Mouse (Mus musculus): ENCODE measurements around the gene Ccdc191. TPM values are rescaled to one million over a fixed set of nuclear protein-coding genes. Genes with fewer than 3 reads are reported as not detected.

Gene Ccdc191
- total and polyA plus RNA-seq, 2 experiments from 2014 or later, result 0.04 to 5.8 TPM

DNA sequence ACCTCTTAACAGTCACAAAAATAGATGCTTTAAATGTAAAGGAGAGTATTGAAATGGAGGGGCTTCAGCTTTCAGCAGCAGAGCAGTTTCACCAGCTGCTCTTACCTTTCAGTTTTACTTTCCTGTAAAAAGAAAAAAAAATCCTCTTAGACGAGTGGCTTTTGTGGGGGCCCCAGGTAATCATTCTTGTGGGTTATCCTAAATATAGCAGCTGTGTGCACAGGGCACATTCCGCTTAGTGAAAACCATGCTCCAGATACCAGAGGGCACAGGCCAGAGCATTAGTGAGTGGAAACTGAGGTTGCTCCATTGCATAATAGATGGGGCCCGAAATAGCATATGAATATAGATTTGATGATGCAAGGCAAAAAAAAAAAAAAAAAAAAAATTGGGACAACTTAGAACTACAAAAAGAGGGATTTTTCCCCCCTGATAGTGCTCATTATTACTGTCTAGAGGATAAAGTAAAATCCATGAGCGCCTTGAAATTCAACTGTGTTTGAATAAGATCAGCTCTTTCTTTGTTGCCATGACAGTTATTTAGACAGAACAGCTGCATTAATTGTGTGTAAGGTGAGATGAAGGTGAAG is 1.2 kb downstream of the Ccdc191 start:
- Histone ChIP-seq H3K9ac (replicated peaks; ENCODE audit: low read depth, low read length) (no peak overlapping the region), H3K9me3 (replicated peaks; ENCODE audit: control insufficient read depth, low read length) (no peaks in the 10 kb centered on the region), H3K4me3 (ENCODE audit: low read depth, low read length) (no peak overlapping the region), H3K36me3 (replicated peaks; ENCODE audit: control insufficient read depth, insufficient read depth, low read length) (no peaks in the 10 kb centered on the region), H3K27ac (ENCODE audit: low read depth) (no peak overlapping the region; the same call in 1 of the 2 replicates), H3K27me3 (ENCODE audit: control insufficient read depth, insufficient read depth, low read length) (no peaks in the 10 kb centered on the region), H3K4me2 (ENCODE audit: low read depth, low read length) (peak overlapping the region; percentile 63; the same call in 1 of the 2 replicates), H3K4me1 (ENCODE audit: control insufficient read depth, insufficient read depth) (peaks cover 12% of the 10 kb centered on the region)
- ATAC-seq (ENCODE audit: insufficient read depth, low read depth) (no peak), DNase-seq (ENCODE audit: low spot score) (no peak)
- TF ChIP-seq CTCF (IDR thresholded peaks at IDR 0.05; ENCODE audit: low read depth) (no peak), EP300 (IDR thresholded peaks at IDR 0.05; ENCODE audit: low read depth) (no peak)
- WGBS, result 54% methylated on average over 4 of the region's 4 CpGs

DNA sequence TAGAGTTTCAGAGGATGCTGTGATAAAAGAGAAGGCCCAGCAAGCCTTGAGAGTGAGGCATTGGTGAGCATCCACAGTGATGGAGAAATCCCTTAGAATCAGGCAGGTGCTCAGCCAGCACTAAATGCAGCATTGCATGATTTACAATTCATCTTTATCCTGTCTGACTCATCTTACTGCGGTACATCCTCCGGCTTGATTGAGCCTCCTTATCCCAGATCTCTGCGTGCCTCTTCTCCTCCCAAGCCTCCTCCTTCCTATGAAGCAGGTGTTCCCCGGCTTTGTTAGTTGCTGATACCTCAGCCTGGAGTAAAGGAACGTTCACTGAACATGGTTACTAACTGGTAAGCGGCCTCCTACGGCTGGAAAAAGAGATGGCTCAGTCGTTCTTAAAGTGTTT is 4.9 kb downstream of the Ccdc191 start:
- no peak overlapping the region for H3K4me2 ChIP-seq (ENCODE audit: low read depth, low read length)
- WGBS, result 74% methylated on average over 8 of the region's 8 CpGs
- no peak overlapping the region for H3K4me3 ChIP-seq (ENCODE audit: low read depth, low read length)
- TF ChIP-seq EP300 (IDR thresholded peaks at IDR 0.05; ENCODE audit: low read depth), result no peak
- no peak for TF ChIP-seq CTCF (IDR thresholded peaks at IDR 0.05; ENCODE audit: low read depth)
- no peaks in the 10 kb centered on the region for H3K27me3 ChIP-seq (ENCODE audit: control insufficient read depth, insufficient read depth, low read length)
- H3K27ac ChIP-seq (ENCODE audit: low read depth), result no peak overlapping the region
- H3K36me3 ChIP-seq (replicated peaks; ENCODE audit: control insufficient read depth, insufficient read depth, low read length), result no peaks in the 10 kb centered on the region
- H3K9ac ChIP-seq (replicated peaks; ENCODE audit: low read depth, low read length), result no peak overlapping the region
- DNase-seq (ENCODE audit: low spot score), result no peak
- no peaks in the 10 kb centered on the region for H3K9me3 ChIP-seq (replicated peaks; ENCODE audit: control insufficient read depth, low read length)
- peaks cover 8% of the 10 kb centered on the region; the same call in 1 of the 2 replicates for H3K4me1 ChIP-seq (ENCODE audit: control insufficient read depth, insufficient read depth)
- ATAC-seq (ENCODE audit: insufficient read depth, low read depth), result no peak

DNA sequence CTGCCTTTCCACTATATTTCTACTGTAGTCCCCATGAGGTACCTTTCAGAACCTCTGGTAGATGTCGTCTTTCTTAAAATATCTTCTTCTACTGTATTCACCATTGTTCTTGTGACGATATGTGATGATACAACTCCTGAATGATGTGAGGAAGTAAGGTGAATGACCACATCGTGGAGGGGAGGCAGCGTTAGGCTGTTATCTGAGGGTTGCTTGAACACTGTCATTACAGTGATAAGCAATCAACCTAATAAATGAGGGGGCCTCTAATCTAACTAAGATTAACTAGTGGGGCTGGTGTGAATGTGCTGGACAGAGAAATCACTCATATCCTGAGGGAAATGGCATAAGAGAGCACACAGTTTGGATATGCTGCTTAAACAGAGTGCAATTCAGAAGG is 10.5 kb downstream of the Ccdc191 start:
- Histone ChIP-seq H3K9ac (replicated peaks; ENCODE audit: low read depth, low read length) (no peak overlapping the region), H3K4me3 (ENCODE audit: low read depth, low read length) (no peak overlapping the region), H3K9me3 (replicated peaks; ENCODE audit: control insufficient read depth, low read length) (no peaks in the 10 kb centered on the region), H3K4me2 (ENCODE audit: low read depth, low read length) (no peak overlapping the region), H3K27ac (ENCODE audit: low read depth) (no peak overlapping the region), H3K27me3 (ENCODE audit: control insufficient read depth, insufficient read depth, low read length) (no peaks in the 10 kb centered on the region), H3K4me1 (ENCODE audit: control insufficient read depth, insufficient read depth) (no peaks in the 10 kb centered on the region), H3K36me3 (replicated peaks; ENCODE audit: control insufficient read depth, insufficient read depth, low read length) (no peaks in the 10 kb centered on the region)
- ATAC-seq (ENCODE audit: insufficient read depth, low read depth), result no peak
- no peak for DNase-seq (ENCODE audit: low spot score)
- TF ChIP-seq EP300 (IDR thresholded peaks at IDR 0.05; ENCODE audit: low read depth), result no peak
- TF ChIP-seq CTCF (IDR thresholded peaks at IDR 0.05; ENCODE audit: low read depth), result no peak
- WGBS, result 48% methylated on average over 4 of the region's 4 CpGs

DNA sequence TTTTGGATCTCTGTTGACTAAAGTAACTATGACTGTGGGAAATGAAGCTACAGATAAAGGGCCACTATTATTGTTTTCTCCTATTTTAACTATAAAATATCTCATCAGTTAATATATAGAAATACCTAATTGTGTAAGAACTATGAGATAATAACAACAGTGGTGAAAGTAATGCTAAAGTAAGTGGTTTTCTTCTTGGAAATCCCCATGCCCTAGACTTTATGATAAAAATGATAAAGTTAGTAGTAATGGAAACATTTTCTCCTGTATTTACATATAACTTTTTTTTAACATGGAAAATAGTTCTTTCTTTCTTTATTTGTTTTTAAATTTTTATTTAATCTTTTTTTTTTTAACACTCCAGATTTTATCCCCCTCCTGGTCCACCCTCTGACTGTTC is 11.0 kb downstream of the Ccdc191 start:
- ATAC-seq (ENCODE audit: insufficient read depth, low read depth), result no peak
- no peaks in the 10 kb centered on the region for H3K9me3 ChIP-seq (replicated peaks; ENCODE audit: control insufficient read depth, low read length)
- H3K4me2 ChIP-seq (ENCODE audit: low read depth, low read length), result no peak overlapping the region
- no peak for DNase-seq (ENCODE audit: low spot score)
- no peak for TF ChIP-seq EP300 (IDR thresholded peaks at IDR 0.05; ENCODE audit: low read depth)
- TF ChIP-seq CTCF (IDR thresholded peaks at IDR 0.05; ENCODE audit: low read depth), result no peak
- no peak overlapping the region for H3K27ac ChIP-seq (ENCODE audit: low read depth)
- no peaks in the 10 kb centered on the region for H3K36me3 ChIP-seq (replicated peaks; ENCODE audit: control insufficient read depth, insufficient read depth, low read length)
- no peaks in the 10 kb centered on the region for H3K27me3 ChIP-seq (ENCODE audit: control insufficient read depth, insufficient read depth, low read length)
- no peak overlapping the region for H3K9ac ChIP-seq (replicated peaks; ENCODE audit: low read depth, low read length)
- no peak overlapping the region for H3K4me3 ChIP-seq (ENCODE audit: low read depth, low read length)
- no peaks in the 10 kb centered on the region for H3K4me1 ChIP-seq (ENCODE audit: control insufficient read depth, insufficient read depth)

DNA sequence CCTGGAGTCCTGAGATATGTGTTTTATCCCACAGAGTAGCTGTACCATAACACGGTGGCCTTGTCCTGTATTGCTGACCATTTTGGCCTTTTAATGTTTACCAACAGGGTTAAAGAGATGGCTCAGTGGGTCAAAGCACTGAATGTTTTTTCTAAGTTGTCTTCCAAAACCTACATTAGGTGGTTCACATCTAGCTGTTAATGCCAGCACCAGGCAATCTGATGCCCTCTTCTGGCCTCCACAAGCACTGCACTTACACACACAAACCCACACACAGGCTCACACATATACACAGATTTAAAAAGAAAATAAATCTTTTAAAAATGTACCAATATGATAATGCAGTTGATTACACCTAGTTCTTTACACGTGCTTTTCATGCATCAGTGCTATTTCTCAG is 19.3 kb downstream of the Ccdc191 start:
- Histone ChIP-seq H3K9me3 (replicated peaks; ENCODE audit: control insufficient read depth, low read length) (no peaks in the 10 kb centered on the region), H3K27ac (ENCODE audit: low read depth) (no peak overlapping the region), H3K27me3 (ENCODE audit: control insufficient read depth, insufficient read depth, low read length) (no peaks in the 10 kb centered on the region), H3K4me2 (ENCODE audit: low read depth, low read length) (no peak overlapping the region), H3K9ac (replicated peaks; ENCODE audit: low read depth, low read length) (no peak overlapping the region), H3K36me3 (replicated peaks; ENCODE audit: control insufficient read depth, insufficient read depth, low read length) (peaks cover 23% of the 10 kb centered on the region; the same call in 1 of the 2 replicates), H3K4me3 (ENCODE audit: low read depth, low read length) (no peak overlapping the region), H3K4me1 (ENCODE audit: control insufficient read depth, insufficient read depth) (no peaks in the 10 kb centered on the region)
- ATAC-seq (ENCODE audit: insufficient read depth, low read depth) (no peak), DNase-seq (ENCODE audit: low spot score) (no peak)
- WGBS, result 81% methylated on average over 2 of the region's 2 CpGs
- TF ChIP-seq EP300 (IDR thresholded peaks at IDR 0.05; ENCODE audit: low read depth) (no peak), CTCF (IDR thresholded peaks at IDR 0.05; ENCODE audit: low read depth) (peak; percentile 29; the same call in 1 of the 2 replicates)

DNA sequence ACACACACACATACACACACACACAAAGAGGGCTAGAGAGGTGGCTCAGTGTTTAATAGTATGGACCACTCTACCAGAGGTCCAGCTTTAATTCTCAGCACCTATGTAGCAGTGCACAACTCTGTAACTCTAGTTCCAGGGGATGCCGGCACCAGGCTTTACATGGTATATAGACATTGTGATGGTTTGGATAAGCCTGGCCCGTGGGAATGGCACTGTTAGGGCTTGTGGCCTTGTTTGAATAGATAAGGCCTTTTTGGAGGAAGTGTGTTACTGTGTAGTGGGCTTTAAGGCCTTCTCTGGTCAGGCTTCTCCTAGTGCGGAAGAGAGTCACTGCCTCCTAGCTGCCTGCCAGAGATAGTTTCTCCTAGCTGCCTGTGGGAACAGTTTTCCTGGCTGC is 29.3 kb downstream of the Ccdc191 start:
- WGBS, result 80% methylated on average over 3 of the region's 3 CpGs
- no peak overlapping the region for H3K9ac ChIP-seq (replicated peaks; ENCODE audit: low read depth, low read length)
- no peak overlapping the region for H3K4me3 ChIP-seq (ENCODE audit: low read depth, low read length)
- peaks cover 7% of the 10 kb centered on the region; the same call in 1 of the 2 replicates for H3K36me3 ChIP-seq (replicated peaks; ENCODE audit: control insufficient read depth, insufficient read depth, low read length)
- no peak overlapping the region for H3K4me2 ChIP-seq (ENCODE audit: low read depth, low read length)
- no peaks in the 10 kb centered on the region for H3K9me3 ChIP-seq (replicated peaks; ENCODE audit: control insufficient read depth, low read length)
- no peak for DNase-seq (ENCODE audit: low spot score)
- no peaks in the 10 kb centered on the region for H3K27me3 ChIP-seq (ENCODE audit: control insufficient read depth, insufficient read depth, low read length)
- H3K4me1 ChIP-seq (ENCODE audit: control insufficient read depth, insufficient read depth), result no peaks in the 10 kb centered on the region
- no peak for ATAC-seq (ENCODE audit: insufficient read depth, low read depth)
- no peak overlapping the region for H3K27ac ChIP-seq (ENCODE audit: low read depth)
- TF ChIP-seq CTCF (IDR thresholded peaks at IDR 0.05; ENCODE audit: low read depth) (no peak), EP300 (IDR thresholded peaks at IDR 0.05; ENCODE audit: low read depth) (no peak)
